Mouse (Mus musculus) G1E (cell line): Measurements from ENCODE around the gene Smg9. TPM values are rescaled to one million over a fixed set of nuclear protein-coding genes. Genes with fewer than 3 reads are reported as not detected.
A peak's percentile ranks its signal among the peaks of the same experiment; 100 is the strongest.

Source experiments
- ATAC-seq: 2 replicates; pipeline ENCODE4 v1.8.0; 2016; ENCODE audit warnings: mild to moderate bottlenecking; ENCODE audit not compliant: insufficient number of reproducible peaks, poor library complexity, low FRiP score, severe bottlenecking; ENCODE audit errors: extremely low read depth
- DNase-seq: peaks from one replicate; pipeline ENCODE4 v3.0.0; 2012; ENCODE audit warnings: low spot score
- H3K27me3 ChIP-seq: 2 replicates; pipeline ENCODE4 v1.6.1; 2012; ENCODE audit warnings: mild to moderate bottlenecking, low read length, inconsistent platforms; ENCODE audit not compliant: insufficient read depth
- H3K36me3 ChIP-seq: replicated peaks from 2 replicates; pipeline ENCODE3; 2012; ENCODE audit warnings: mild to moderate bottlenecking, inconsistent platforms
- H3K4me1 ChIP-seq: 2 replicates; pipeline ENCODE4 v1.6.1; 2012; ENCODE audit warnings: low read depth, low read length, inconsistent platforms, mixed read lengths; ENCODE audit not compliant: insufficient read depth
- H3K4me3 ChIP-seq: 2 replicates; pipeline ENCODE4 v1.5.1; 2012; ENCODE audit warnings: low read depth, mild to moderate bottlenecking, inconsistent platforms, low read length, moderate library complexity, mixed read lengths
- H3K9me3 ChIP-seq: replicated peaks from 2 replicates; pipeline ENCODE4 v1.6.1; 2012; ENCODE audit warnings: inconsistent platforms
- CTCF ChIP-seq: IDR thresholded peaks from 2 replicates; pipeline ENCODE4 v1.5.1; 2012; ENCODE audit warnings: low read depth, low read length, inconsistent platforms, mixed read lengths
- GATA1 ChIP-seq: IDR thresholded peaks from 2 replicates; pipeline ENCODE4 v1.6.1; 2012; ENCODE audit warnings: borderline replicate concordance, low read length, inconsistent platforms, mixed read lengths
- GATA2 ChIP-seq: IDR thresholded peaks from 2 replicates; pipeline ENCODE4 v1.6.1; 2012; ENCODE audit warnings: low read depth, low read length, inconsistent platforms, borderline replicate concordance
- POLR2AphosphoS5 ChIP-seq: IDR thresholded peaks from 2 replicates; pipeline ENCODE4 v1.6.1; 2012; ENCODE audit warnings: low read depth, low read length, inconsistent platforms; ENCODE audit not compliant: insufficient replicate concordance
- TAL1 ChIP-seq: conservative IDR thresholded peaks from 2 replicates; pipeline ENCODE4 v1.6.1; 2012; ENCODE audit warnings: low read depth, low read length, inconsistent platforms, mixed read lengths
- polyA plus RNA-seq: library from polyadenylated mRNA; stranded (reverse); fragments of >175 nt; gene quantifications from 2 replicates; pipeline ENCODE4 v1.2.3, GENCODE M21; 2012
- total RNA-seq, 2 experiments: library from RNA; stranded (forward) in 1 of 2; stranded (reverse) in 1 of 2; fragments of 200-1000 nt in 1 of 2; fragments of >200 nt in 1 of 2; fragmentation: Nextera tagmentation in 1 of 2; gene quantifications; 2 replicates each; pipeline ENCODE4 v1.2.3; 2014 to 2017

The Smg9 gene
- total and polyA plus RNA-seq, 3 experiments: 16.1 to 77.3 (median 61.5) TPM

DNA sequence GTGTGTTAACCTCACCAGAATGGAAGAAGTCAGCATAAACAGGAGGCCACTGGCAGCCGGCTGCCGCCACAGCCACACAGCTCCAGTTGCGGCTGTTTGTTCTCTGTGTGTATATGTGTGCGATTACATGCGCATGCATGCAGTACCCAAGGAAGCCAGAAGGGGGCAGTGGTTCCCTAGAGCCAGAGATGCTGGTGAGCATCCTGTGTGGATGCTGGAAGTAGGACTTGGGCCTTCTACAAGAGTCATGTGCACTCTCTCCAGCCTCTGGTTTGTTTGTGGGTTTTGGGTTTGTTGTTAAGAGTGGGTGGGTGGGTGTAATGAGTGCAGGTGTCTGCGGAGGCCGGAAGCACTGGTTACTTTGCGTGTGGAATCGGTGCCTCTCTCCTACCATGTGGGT lies 3.4 kb downstream of the Smg9 start:
- ATAC-seq (no peak), DNase-seq (no peak)
- peaks cover 5% of the 10 kb centered on the region; the same call in 1 of the 2 replicates for H3K9me3 ChIP-seq
- TF ChIP-seq GATA2: no peak
- TF ChIP-seq CTCF: peak; percentile 33; the same call in 1 of the 2 replicates
- TF ChIP-seq POLR2AphosphoS5: no peak
- no peak for TF ChIP-seq GATA1
- H3K4me1 ChIP-seq: peaks cover 45% of the 10 kb centered on the region
- H3K36me3 ChIP-seq: peaks cover 72% of the 10 kb centered on the region
- H3K4me3 ChIP-seq: no peak overlapping the region
- H3K27me3 ChIP-seq: no peaks in the 10 kb centered on the region

- TF ChIP-seq GATA2: no peak
- no peak for TF ChIP-seq TAL1
- no peak for TF ChIP-seq GATA1
- no peak for TF ChIP-seq CTCF
- peaks cover 32% of the 10 kb centered on the region for H3K4me1 ChIP-seq
- no peaks in the 10 kb centered on the region for H3K27me3 ChIP-seq
- peaks cover 5% of the 10 kb centered on the region; the same call in 1 of the 2 replicates for H3K9me3 ChIP-seq
- H3K4me3 ChIP-seq: no peak overlapping the region
- ATAC-seq (no peak), DNase-seq (no peak)
- peaks cover 96% of the 10 kb centered on the region for H3K36me3 ChIP-seq
These were observed 6.2 kb downstream of the Smg9 start for GRCm38 (mm10) chr7:24405649-24406048.

DNA sequence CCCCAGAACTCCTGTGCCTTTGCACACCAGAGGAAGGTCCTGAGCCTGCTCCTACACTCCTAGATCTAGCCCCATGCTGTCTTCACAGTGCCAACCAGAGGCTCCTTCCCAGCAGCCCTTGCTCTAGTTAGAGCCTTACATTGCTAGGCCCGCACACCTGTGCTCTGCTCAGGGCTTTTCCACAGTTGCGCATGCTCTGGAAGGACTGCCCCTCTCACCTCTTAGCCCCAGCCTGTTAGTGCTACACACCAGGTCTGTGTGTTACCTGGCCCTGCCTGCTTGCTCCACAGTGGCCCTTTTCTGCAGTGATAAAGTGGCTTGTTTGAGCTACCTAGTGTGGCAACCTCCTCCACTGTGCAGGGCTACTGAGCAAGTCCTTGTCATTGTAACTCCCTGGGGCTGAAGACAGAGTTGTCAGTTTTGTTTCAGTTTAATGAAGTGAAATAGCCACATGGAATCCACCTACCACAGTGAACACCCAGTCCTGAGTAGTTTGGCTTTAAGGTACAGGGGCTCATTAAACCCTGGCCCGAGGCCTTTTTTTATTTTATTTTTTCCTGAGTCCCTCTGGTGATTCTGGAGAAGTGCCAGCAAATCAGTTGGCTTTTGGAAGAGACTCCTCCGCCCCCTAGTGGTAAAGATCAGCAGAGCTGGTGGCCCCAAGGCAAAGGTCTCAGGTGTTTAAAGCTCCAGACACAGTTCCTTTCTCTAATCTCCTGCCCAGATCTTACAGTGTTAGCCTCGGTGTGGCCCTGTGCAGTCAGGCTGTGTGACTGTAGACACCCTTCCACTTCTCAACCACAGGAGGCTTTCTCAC lies 7.3 kb downstream of the Smg9 start:
- ATAC-seq (peak; percentile 54), DNase-seq (peak; percentile 48)
- H3K4me1 ChIP-seq: peaks cover 22% of the 10 kb centered on the region
- TF ChIP-seq GATA2 (no peak), GATA1 (no peak), CTCF (peak; percentile 27), TAL1 (no peak), POLR2AphosphoS5 (no peak)
- H3K4me3 ChIP-seq: no peak overlapping the region
- H3K36me3 ChIP-seq: peaks cover 95% of the 10 kb centered on the region
- peaks cover 5% of the 10 kb centered on the region; the same call in 1 of the 2 replicates for H3K9me3 ChIP-seq
- no peaks in the 10 kb centered on the region for H3K27me3 ChIP-seq

- Histone ChIP-seq H3K4me1 (peaks cover 15% of the 10 kb centered on the region), H3K9me3 (no peaks in the 10 kb centered on the region), H3K4me3 (no peak overlapping the region), H3K27me3 (no peaks in the 10 kb centered on the region), H3K36me3 (peaks cover 94% of the 10 kb centered on the region)
- ATAC-seq (no peak), DNase-seq (no peak)
- no peak for TF ChIP-seq POLR2AphosphoS5
- no peak for TF ChIP-seq GATA1
- TF ChIP-seq GATA2: no peak
- TF ChIP-seq TAL1: no peak
- TF ChIP-seq CTCF: no peak
These were observed 8.8 kb downstream of the Smg9 start for GRCm38 (mm10) chr7:24408186-24408585.

DNA sequence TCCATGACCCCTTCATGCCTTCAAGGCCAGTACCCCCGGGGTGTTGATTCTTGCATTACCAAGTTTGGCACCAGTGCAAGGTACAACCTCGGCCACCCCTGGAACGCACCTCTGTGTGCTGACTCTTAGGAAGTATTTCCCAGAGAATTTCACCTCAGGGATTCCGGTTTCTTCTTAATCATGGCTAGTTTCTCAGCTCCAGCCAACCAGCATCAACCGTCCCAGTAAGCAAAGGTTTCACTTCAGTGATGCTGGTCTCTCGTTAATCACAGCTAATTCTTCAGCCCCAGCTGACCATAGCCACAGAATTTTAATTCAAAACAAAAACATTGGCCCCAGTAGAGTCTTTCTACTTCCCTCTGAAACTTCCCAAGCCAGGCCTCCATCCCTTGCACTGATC lies 10.7 kb downstream of the Smg9 start:
- Histone ChIP-seq H3K27me3 (no peaks in the 10 kb centered on the region), H3K9me3 (no peaks in the 10 kb centered on the region), H3K4me3 (no peak overlapping the region), H3K4me1 (peaks cover 14% of the 10 kb centered on the region), H3K36me3 (peaks cover 96% of the 10 kb centered on the region)
- no peak for TF ChIP-seq TAL1
- no peak for TF ChIP-seq POLR2AphosphoS5
- TF ChIP-seq GATA2: no peak
- no peak for TF ChIP-seq CTCF
- TF ChIP-seq GATA1: no peak
- no peak for ATAC-seq
- DNase-seq: no peak

GRCm38 (mm10) chr7:24410831-24411230 lies 11.4 kb downstream of the Smg9 start:
- no peak overlapping the region for H3K4me3 ChIP-seq

More at GRCm38 (mm10) chr7:24410831-24411230, 11.4 kb downstream of the Smg9 start:
- DNase-seq: no peak
- ATAC-seq: no peak
- peaks cover 14% of the 10 kb centered on the region for H3K4me1 ChIP-seq
- H3K36me3 ChIP-seq: peaks cover 96% of the 10 kb centered on the region
- no peaks in the 10 kb centered on the region for H3K9me3 ChIP-seq
- H3K27me3 ChIP-seq: no peaks in the 10 kb centered on the region
- TF ChIP-seq POLR2AphosphoS5: no peak
- TF ChIP-seq GATA2: no peak
- no peak for TF ChIP-seq CTCF
- no peak for TF ChIP-seq GATA1
- no peak for TF ChIP-seq TAL1
